Mouse (Mus musculus) WW6 (cell line): ENCODE measurements around the gene Zfp142.

Experiments used
- DNase-seq: peaks from one replicate; pipeline ENCODE4 v3.0.0-alpha.2; 2013; ENCODE audit warnings: low read depth, low spot score

Gene Zfp142

DNA sequence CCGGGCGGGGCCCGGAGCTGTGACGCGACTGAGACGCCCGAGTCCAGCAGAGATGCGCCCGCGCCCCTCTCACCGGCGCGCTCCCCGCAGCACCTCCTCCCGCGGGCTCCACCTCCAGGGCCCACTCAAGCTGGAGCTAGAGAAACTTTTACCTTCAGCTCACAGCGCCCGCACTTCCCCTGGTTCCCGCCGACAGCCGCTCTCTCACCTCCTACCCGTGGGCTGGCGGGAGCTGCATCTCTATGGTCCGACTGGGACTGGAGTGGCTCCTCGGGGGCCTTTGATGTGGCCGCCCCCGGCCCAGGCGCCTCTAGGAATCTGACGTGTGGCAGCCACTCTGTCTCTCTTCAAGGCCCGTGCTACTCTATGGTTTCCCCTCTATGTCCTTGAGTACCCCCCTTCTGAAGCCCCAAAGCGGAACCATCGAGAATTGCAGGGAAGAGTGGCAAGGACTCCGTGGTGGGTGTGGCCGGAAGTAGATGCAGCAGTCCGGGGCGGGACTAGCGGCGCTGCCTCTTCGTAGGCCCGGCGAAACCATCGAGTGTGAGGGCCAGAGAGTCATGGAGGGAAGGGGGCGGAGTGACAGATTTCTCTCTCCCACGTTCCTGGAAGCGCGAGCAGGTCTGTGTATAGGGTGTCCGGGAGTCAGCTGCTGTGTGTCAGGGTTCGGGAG is at the start of gene Zfp142, which contains the start of gene Bcs1l:
TSS of gene Zfp142 (minus strand) at position 474 of the 673 bp plus-strand sequence.
TSS of gene Bcs1l (plus strand) at position 517 of the 673 bp plus-strand sequence.
- peak; percentile 95 for DNase-seq

DNA sequence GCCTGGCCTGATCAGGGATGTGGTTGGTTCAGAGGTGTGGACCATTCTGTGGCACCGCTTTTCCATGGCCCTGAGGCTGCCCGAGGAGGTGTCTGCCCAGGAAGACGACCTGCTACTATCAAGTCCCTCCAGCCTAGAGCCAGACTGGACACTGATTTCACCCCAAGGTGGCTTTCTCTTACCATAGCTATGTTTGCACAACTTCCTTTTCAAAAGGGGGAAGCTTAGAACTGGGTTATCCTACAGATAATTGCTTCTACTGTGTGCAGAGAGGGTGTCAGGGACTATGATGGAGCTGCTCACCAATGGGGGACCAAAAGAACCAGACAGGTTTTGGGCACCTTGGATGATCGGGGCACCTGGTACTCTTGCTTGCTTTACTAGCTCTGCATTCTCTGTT is 44.7 kb upstream of the Zfp142 start:
- DNase-seq, result no peak

DNA sequence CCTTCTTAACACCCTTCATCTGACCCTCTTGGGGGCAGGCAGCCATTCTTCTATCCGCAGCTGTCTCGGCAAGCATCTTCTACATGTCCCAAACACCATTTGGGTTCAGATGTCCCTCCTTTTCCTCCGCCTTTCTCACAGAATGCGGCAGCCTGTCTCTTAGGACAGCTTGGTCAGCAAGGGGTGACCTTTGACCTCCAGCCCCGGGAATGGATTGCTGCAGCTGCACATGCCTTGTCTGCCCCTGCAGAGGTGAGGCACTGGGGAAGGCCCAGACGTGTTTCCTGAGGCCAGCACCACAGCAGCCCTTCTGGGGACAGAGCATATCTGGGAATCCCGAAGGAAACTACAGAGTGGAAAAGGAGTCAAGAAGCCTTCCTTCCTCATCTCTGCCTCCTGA is 40.0 kb upstream of the Zfp142 start:
- DNase-seq, result no peak

DNA sequence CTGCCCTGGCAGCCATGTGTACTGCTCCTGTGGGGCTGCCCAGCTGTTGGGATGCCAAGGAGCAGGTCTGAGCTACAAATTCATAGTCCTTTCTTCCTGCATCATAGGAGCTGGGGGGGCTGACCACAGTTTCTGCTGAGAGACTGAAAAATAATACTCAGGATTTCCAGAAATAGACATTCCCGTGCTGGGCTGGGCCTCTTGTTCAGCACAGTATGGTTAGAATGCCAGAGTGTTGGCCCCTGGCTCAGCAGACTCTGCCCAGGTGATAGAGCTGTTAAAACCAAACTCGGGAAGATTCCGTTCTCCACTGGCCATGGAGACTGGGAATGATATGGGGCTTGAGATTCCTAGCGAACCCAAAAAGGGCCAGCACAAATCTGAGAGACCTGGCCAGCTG is 38.0 kb upstream of the Zfp142 start:
- no peak for DNase-seq

DNA sequence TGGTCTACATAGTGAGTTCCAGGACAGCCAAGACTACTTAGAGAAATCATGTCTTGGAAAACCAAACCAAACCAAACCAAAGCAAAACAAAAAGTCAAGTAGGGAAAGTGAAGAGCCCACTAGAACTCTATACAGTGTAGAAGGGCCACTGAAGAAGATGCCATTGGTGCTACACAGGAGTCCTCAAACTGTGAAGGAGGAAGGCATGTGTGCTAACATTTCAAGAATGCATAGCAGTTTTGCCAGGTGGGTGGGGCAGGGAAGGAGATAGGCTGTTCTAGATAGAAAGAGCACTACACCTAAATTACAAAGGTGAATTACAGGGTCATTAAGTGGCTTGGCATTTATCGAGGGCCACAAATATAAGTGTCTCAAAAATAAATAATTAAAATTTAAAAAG is 36.1 kb upstream of the Zfp142 start:
- no peak for DNase-seq

DNA sequence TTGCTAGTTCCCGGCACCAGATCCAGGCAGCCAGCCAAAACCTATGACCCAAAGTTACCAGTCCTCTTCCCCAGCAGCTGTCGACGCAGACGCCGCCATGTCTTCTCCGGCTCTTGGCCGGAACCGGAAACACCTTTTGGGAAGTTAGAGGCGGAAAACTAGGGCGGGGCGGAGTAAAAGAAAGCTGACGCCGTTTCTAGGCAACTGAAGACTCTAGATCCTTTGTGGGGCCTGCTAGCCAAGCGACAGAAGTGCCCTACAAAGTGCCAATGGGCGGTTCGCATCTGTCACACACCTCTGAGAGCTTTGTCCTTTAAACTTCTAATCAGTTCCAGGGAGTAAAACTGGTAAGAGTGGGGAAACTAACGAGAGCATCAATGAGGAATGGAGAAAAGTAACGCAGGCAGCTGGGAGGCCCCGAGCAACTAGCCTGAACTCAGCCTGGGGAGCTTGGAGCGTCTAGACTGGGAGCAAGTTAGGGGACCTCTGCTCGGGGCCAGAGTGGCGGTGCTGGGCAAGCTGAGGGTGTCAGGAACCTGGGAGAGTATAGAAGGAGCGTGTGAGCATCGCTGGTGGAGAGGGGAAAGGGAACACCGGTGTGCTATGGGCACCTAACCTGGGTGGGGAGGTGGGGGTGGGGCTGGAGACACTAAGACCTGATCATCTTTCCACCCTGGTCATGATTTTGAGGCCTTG is 13.4 kb upstream of the Zfp142 start, which contains the start of the genes Rnf25 and Stk36:
TSS of gene Rnf25 (minus strand) at position 131 of the 696 bp plus-strand sequence.
TSS of gene Stk36 (plus strand) at position 179 of the 696 bp plus-strand sequence.
- DNase-seq, result peak; percentile 53

DNA sequence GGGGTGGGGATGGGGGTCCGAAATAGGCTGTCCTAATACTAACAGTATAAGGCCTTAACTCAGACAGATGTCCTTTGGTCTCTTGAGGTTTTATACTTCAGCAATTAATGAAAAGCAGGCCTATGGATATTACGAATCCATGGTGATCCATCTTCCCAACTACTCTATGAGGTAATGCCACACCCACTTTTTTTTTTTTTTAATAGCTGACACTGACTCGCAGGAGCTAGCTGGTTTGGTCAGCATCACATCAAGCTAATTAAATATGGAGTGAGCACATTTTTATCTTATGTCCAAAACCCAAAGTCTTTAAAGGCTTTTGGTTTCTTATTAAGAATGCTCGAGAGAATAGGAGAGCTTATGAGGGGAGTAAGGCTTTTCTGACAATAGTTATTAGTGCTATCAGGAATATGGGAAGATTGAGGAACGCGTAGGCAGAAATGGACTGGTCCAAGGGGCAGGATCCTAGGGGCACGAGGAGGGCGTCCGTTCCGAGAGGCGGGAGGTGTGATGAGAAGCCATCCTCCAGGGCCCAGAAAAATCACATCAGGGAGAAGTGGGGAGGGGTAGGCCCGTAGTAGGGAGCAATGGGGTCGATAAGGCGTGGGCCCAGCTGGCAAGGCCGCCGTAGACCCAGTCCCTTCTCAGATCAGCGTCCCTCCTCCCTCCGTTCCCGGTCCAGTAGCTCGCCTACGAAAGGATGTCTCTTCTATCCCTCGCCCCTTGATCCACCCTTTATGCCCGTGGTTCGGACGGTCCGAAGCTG is 12.6 kb upstream of the Zfp142 start:
- no peak for DNase-seq

DNA sequence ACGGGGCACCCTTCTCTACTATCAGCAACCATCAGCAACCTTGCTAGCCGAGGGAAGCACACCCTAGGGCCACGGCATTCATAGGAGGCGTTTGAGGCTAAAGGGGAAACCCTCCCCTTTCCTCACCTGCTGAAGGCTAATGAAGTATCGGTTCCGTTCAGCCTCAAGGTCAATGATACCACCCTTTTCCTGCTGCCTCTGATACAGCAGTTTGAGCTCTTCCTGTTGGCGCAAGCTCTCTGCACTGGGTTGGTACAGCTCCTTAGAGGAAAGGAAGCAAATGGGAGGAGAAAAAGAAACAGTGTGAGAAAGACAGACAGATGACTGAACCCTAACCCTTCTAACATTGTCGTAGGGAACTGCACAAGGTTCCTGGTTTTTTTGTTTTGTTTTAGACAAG is 6.4 kb upstream of the Zfp142 start:
- DNase-seq, result no peak

DNA sequence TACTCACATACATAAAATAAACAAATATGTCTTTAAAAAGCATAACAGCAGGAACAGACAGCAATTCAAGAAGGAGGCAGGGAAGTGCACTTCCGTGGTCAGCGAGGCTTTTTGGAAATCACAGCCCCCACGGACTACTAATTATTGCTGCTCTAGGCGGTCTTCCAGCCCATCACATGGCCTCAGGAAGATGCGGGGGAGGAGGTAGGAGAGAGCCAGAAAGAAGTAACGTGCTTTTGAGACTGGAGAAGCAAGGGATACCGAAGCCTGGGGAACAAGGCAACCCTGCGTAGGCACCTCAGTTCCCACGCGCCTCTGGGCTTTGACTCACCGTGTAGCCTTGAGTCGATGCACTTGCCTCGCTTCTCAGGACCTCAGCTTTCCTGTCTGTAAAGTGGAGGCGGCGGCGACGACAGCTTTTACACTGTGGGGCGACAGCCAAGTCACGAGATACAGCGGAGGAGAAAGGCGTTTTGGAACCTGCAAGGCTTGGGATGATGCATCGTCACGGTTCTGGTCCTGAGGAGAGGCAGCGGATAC is 743 bp downstream of the Zfp142 start:
- DNase-seq, result no peak

DNA sequence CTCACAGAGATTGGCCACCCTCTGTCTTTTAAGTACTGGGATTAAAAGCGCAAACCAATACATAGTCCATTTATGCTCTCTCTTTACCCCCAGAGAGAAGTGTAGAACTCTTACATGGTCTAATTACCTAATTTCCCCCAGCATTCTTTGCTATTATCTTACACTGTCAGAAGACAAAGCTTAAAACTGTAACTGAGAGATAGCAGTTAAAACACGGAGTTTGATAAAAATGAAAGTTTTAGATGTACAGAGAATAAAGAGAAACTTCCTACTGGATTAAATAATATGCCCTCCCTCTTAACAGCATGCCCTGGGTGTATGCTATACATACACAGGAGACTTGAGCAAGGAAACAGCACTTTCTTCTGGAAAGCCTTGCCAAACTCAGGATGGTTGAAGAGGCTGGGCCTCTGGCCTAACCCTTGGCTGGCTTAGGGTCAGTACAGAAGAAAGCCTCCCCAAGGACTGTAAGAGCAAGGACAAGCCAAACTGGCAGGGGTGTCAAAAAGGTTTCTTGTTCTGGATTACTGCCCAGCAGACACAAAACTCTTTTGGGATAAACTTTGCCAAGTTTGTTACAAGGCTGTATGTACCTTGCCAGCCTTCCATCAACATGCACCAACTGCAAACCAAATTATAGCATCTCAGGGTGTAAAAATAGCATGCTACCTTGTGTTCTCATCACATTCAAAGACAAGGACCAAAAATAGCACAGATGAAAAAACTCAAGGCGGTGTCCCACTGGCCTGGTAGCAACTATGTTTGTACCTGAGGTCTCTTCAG is 3.2 kb downstream of the Zfp142 start:
- no peak for DNase-seq

DNA sequence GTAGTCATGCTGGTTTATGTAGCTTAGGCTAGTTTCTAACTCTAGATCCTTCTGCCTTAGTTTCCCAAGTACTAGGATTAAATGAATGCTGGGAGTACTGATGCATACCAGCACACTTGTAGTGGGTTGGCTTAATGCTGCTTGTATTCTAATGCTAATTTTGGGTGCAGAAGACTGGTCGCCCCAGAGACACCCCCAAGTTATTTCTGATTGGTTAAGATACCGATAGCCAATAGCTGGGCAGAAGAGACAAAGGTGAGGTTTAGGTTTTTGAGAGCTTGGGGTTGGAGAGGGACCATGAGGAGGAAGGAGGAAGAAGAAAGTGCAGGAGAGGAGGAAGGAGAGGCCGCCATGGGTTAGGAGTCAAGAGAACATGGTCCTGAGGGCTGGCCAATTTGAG is 5.4 kb downstream of the Zfp142 start:
- no peak for DNase-seq

DNA sequence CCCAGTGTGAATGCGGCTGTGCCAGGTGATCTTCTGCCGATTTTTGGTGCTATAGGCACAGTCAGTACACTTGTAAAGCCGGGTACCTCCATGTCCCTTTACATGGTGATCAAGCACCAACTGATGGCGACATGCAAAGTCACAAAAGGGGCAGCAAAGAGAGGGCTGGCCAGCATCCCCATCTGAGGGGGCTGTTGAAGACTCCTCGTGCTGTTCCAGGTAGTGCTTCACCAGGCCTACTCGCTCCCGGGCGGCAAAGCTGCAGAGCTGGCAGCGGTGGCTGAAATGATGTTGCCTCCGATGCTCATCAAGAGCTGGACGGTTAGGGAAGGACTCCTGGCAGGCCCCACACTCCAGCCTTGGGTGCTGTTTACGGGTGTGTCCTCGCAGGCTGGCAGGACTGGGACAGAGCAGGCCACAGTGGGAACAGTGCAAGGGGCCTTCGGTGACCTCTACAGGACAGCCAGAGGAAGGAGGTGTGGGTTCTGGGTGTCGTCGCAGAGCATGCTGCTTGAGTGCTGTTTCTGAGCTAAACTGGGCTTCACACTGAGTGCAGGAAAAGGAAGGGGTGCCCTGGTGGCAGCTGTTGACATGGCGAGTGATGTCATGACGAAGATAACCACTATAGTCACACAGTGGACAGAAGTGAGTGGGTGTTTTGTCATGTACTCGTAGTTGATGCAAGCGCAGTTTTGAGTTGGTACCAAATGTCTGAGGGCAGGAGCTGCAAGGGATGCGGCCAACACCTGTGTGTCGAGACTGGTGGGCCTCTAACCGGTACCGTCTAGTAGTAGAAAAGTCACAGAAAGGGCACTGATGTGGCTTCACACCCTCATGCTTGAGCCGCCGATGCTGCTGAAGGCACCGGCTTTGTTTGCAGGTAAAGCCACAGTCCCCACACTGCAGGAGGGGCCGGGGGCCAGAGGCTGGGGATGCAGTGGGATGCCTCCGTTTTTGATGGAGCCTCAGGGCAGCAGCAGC is 18.0 kb downstream of the Zfp142 start:
- no peak for DNase-seq

DNA sequence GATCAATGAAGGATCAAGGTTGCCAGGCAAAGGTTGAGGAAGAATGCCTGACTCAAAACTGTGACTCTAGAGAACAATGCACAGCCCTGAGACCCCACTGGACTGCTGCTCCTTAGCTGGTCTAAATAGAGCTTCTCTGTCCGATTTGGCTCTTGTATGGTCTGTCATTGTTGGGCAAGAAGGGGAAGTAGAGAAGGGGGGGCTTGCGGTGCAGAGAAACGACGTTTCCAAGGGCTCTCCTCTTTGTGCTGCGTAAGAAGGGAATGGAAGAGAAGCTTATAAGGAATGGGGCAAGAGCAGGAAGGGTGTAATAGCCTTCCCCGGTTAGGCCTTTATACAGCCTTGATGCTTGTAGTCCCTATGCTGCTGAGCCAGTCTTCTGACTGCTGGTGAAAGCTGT is 22.2 kb downstream of the Zfp142 start:
- DNase-seq, result no peak

DNA sequence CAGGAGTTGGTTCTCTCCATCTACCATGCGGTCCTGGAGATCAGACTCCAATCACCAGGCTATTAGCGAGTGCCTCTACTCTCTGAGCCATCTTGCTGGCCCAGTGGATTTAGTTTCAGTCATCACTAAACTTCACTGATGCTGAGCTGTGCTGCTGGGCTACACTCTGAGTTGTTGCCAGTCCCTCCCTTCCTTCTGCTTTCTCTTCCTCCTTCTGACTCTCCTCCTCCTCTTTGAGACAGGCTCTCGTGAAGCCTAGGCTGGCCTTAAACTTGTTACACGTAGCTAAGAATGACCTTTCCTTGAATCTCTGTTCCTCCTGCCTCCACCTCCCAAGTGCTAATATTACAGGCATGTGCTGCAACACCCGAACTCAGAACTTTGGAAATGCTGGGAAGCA is 29.0 kb downstream of the Zfp142 start:
- no peak for DNase-seq

DNA sequence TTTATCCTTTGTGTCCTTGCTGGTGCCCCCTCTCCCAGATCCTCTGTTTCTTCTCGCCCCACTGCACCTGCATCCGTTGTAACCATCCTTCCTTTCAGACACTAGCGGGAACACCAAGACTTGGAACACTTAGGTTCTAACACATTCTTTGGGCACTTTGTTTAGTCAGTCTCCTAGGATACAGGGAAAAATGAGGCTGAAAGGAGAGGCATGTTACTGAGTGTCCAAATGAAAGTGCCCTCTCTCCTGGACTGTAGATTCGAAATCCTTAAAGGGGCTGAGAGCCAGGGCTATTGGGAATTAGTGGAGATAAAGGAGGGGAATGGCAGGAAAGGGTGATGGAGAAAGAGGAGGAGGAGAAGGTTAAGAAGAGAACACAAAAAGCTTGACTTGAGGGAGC is 43.9 kb downstream of the Zfp142 start, which contains the start of gene Usp37:
TSS of gene Usp37 (minus strand) at position 101 of the 400 bp plus-strand sequence.
- DNase-seq, result no peak

DNA sequence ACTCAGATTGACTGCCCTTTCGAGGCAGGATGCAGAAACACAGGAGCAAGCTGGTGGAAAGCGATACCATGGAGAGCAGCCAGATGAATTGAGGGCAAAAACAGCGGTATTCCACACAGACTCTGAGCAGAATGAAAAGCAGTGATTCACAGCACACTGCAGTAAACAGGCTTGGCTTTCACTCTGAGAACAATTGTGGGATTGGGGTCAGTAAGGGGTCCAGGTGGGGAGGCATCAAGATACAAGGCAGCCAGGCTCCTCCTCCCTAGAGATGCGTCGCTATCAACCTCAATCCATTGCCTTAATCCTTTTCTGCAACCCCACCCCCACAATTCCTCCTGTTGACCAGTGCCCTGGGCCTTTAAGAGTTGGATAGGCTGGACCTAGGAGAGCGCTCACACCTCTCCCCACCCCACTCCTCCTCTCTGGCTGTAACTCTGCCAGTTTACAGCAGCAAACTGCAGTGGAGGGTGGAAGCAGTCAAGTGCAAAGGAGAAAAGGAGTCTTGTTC is 45.5 kb downstream of the Zfp142 start, which contains the start of gene Plcd4:
TSS of gene Plcd4 (plus strand) at position 438 of the 511 bp plus-strand sequence.
- no peak for DNase-seq

DNA sequence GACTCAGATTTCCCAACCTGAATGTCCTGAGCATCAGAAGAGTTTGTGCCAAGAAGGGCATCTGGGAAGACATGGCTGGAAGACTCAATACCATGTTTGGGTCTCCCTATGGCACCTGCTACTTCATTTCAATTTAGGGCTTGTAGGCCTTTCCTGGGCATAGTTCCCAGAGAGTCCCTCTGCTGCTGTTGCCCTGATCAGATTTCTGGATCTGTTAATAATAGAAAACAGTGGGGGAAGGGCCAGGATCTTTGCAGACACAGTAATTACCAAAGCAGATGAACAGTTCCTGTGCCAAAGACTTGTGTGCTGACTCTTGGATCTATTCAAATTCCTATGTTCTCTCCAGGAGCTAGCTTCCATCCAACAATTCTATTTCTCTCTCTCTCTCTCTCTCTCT is 49.4 kb downstream of the Zfp142 start:
- no peak for DNase-seq

DNA sequence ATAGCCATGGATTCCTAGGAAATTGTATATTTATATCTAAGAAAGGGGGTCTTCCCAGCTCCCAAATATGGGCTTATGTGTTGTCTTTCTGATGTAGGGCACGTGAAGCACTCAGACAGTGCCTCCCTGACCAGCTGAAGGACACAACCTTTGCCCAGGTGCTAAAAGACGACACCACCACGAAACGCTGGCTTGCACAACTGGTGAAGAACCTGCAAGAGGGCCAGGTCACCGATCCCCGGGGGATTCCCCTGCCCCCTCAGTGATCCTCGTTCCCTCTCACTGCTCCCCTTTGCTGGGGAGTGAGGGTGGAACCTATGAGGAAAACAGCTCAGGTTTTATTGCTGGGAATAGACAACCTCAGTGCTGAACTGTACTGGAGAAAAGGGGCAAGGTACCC is 59.5 kb downstream of the Zfp142 start:
- no peak for DNase-seq

DNA sequence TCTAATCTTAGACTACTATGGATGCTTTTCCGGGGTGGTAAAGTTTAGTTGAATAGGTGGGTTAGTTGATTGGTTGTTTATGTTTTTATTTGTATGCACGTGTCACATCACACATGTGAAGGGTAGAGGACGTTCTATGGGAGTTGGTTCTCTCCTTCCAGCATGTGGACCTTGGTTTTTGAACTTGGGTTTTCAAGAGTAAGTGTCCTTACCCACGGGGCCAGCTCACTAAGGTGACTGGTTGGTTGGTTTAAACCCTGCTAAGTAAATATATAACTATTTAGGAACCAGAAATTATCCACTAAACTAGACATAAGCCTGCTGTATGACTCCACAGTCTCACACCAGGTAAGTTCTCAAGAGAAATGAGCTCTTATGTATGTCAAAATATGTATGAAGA is 63.3 kb downstream of the Zfp142 start:
- no peak for DNase-seq

DNA sequence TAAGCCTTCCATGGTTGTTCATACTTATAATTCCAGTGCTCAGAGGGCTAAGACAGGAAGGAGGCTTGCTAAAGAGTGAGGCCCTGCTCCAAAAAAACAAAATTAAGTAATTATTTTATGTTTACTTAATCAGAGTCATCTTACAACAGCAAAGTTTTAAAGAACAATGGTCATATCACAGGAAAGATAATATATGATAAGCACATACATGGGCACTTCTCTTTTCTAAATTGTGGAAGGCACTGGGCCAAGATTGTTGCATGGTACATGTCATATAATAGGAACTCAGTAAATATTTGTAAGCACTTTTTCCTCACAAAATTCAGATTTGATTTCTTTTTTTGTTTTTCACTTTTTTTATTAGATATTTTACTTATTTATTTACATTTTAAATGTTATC is 68.2 kb downstream of the Zfp142 start:
- DNase-seq, result no peak
